Mouse (Mus musculus): ENCODE measurements around the gene Pak7.

The Pak7 gene

DNA sequence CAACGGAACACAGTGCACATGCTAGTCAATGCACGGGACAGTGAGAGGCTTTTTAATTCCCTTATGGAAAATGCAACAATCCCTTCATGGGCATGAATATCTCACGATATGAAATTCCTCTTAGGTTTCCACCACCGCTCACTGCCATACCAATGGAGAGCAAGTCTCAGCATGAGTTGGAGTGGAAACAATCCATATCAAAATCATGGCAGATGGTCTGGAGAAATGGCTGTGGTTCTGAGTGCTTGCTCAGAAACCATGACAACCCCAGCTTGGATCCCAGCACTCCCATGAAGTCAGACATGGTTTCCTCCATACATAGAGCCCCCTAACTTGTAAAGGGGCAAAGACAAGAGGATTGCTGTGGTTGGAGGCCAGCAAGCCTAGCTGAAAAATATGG lies 339.3 kb downstream of the Pak7 start:
- DNase-seq (ENCODE audit: low read depth, low spot score), result no peak
